Mouse (Mus musculus) kidney, adult 2 months (tissue): ENCODE results near the gene Tbca. TPM values are rescaled to one million over a fixed set of nuclear protein-coding genes. Genes with fewer than 3 reads are reported as not detected.

Experiments used
- DNase-seq: peaks from one replicate; pipeline ENCODE4 v3.0.0; 2021
- H3K27ac ChIP-seq: fragments of 200-500 bp; 2 replicates; pipeline ENCODE4 v1.5.1; 2012; ENCODE audit warnings: low read depth, low read length, control low read depth, inconsistent platforms; ENCODE audit not compliant: insufficient read depth
- H3K27me3 ChIP-seq: fragments of 200-500 bp; replicated peaks from 2 replicates; pipeline ENCODE4 v1.6.1; 2012; ENCODE audit warnings: mild to moderate bottlenecking, moderate library complexity, low read length, inconsistent platforms; ENCODE audit not compliant: control insufficient read depth, insufficient read depth
- H3K36me3 ChIP-seq: fragments of 200-500 bp; 2 replicates; pipeline ENCODE4 v1.6.1; 2012; ENCODE audit warnings: mild to moderate bottlenecking, moderate library complexity, low read length, inconsistent platforms; ENCODE audit not compliant: control insufficient read depth, insufficient read depth
- H3K4me1 ChIP-seq: fragments of 200-500 bp; 2 replicates; pipeline ENCODE4 v1.6.1; 2011; ENCODE audit warnings: low read length; ENCODE audit not compliant: control insufficient read depth, insufficient read depth
- H3K4me3 ChIP-seq: fragments of 200-500 bp; 2 replicates; pipeline ENCODE4 v1.5.1; 2011; ENCODE audit warnings: mild to moderate bottlenecking, low read depth, low read length, control low read depth; ENCODE audit not compliant: insufficient read depth
- CTCF ChIP-seq: fragments of 200-500 bp; conservative IDR thresholded peaks from 2 replicates; pipeline ENCODE4 v1.5.1; 2011; ENCODE audit warnings: low read depth, mild to moderate bottlenecking, control low read depth, low read length, moderate library complexity, mixed read lengths; ENCODE audit not compliant: insufficient read depth, insufficient read length
- POLR2A ChIP-seq: fragments of 200-500 bp; IDR thresholded peaks from one replicate; pipeline ENCODE4 v1.6.1; 2011; ENCODE audit warnings: low read depth, low read length, control low read depth
- WGBS: fragments of 180-500 bp; shearing (Covaris S2); methylation state at CpG from one replicate; pipeline ENCODE4 v1.1.7; 2018; 5-methylcytosine and 5-hydroxymethylcytosine counted together
- polyA plus RNA-seq: library from polyadenylated mRNA; depleted of rRNA; stranded (reverse); fragments of >200 nt; gene quantifications from 2 replicates; pipeline ENCODE4 v1.2.3, GENCODE M21; 2012

The Tbca gene
- polyA plus RNA-seq, 1 experiment = 32.5 TPM

DNA sequence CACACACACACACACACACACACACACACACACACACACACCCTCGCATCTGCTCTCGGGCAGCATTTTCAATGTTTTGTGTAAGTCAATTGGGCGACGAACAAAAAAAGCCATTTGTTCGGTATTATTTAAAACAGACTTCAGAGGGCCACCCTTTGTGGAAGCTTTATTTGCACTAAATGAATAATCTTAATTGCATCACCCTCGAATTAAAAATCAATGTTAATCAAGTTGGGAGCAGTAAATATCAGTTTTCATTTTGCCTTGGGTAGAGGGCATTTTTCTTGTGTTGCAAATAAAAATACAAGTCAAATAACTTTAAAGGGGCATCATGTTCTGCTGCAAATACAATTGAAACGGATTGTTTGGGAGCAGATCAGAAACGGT is 85.3 kb downstream of the Tbca start:
- Histone ChIP-seq H3K36me3 (no peaks in the 10 kb centered on the region), H3K4me3 (no peak overlapping the region), H3K4me1 (no peaks in the 10 kb centered on the region), H3K27me3 (peaks cover 21% of the 10 kb centered on the region), H3K27ac (no peak overlapping the region)
- 8% methylated on average over 8 of the region's 8 CpGs for WGBS
- DNase-seq = no peak
- no peak for TF ChIP-seq POLR2A
- TF ChIP-seq CTCF = no peak

DNA sequence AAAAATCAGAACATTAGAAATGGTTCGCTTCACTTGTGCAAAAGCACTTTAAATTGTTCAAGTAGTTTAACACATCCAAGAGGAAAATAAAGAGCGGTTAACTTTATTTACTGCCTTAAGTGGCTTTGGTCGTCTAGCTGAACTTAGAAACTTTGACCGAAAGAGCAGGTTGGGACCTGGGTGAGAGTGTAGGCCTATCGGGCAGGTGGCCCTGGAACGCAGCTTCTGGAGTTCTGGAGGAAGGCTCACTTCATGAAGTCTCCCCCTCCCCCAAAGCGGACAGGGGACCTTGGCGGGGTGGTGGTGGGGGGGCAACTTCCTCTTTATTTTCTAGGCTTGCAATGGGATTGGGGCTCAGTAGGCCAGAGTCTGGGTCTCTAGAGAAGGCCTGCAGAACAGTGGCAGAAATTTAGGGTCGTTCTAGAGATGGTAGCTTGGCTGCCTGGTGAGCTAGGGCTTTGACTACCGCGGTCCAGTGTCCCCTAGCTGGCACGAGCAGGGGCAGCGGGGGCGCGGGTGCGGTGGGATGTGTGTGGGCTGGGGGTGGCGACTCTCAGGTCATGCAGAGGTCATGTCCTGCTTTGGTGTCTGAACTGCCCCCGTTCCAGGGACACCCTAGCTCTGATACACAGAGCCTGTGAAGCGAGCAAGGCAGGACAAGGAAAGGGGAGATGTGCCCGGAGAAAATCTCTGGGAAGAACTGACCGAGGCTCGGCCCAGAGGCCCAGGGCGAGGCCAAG is 86.1 kb downstream of the Tbca start:
- no peak for TF ChIP-seq POLR2A
- Histone ChIP-seq H3K27me3 (peaks cover 20% of the 10 kb centered on the region), H3K27ac (no peak overlapping the region), H3K36me3 (no peaks in the 10 kb centered on the region), H3K4me3 (no peak overlapping the region), H3K4me1 (no peaks in the 10 kb centered on the region)
- DNase-seq = no peak
- 6% methylated on average over 23 of the region's 23 CpGs for WGBS

DNA sequence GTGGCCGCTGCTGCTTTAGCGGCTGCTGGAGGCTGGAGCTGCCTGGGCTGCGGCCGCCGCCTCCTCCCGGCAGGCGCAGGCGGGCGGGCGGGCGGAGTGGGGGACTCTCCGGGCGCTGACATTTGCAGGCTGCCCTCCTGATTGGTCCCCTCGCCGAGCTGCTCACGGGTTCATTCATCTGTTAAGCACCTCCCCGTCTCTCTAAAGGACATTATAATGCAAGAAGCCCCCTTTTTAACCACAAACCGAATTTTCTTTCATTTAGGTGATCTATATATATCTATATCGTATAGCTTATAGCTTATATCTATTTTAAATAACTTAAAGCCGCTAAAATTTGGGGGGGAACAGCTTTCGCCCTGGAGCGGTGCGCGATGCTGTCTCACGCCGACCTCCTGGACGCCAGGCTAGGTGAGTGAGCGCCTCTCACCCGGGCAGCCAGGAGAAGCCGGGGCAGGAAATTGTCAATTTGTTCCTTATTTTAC is 86.7 kb downstream of the Tbca start, which contains the start of gene Otp:
TSS of gene Otp (plus strand) at position 207 of the 485 bp plus-strand sequence.
- WGBS = 9% methylated on average over 30 of the region's 30 CpGs
- TF ChIP-seq POLR2A (no peak), CTCF (no peak)
- Histone ChIP-seq H3K27ac (no peak within 1 kb of the TSS), H3K36me3 (no peaks in the 10 kb centered on the region), H3K4me1 (no peaks in the 10 kb centered on the region), H3K4me3 (no peak within 1 kb of the TSS), H3K27me3 (peaks cover 20% of the 10 kb centered on the region)
- no peak for DNase-seq

DNA sequence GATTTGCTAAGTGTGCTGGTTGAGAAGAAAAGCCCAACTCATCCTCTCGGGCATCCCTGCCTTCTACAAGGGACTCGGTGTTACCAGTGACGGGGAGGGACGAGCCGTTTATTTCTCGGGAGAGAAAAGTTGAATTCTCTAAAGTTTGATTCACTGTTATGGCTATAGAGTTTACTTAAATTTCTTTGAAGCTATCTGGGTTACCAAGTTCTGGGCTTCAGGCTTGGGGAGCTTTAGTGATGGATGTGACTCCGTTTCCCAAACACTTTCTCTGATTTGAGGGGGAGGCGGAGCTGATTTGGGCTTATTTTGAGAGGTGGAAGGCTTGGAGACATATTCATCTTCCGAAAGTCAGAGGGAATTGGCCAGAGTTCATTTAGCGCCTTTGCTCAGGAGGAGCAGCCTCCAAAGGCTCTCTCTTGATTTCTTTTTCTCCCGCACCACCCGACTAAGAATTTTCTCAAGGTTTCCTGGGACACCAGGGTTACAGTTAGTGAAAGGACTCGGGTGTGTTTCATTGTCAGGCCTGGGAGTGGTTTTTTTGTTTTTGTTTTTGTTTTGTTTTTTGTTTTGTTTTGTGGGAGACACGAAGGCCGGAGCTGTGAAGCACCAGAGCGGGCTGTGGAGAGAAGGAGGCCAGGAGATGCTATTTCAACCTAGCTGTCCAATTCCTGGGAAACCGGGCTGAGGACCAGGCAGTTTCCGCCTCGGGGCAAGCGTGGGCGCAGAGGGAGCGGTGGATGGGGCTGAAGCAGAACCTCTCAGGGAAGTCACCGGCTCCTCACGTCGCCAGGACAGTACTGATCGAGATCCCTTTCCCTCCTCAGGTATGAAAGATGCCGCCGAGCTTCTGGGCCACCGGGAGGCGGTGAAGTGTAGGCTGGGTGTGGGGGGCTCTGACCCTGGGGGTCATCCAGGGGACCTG is 87.8 kb downstream of the Tbca start:
- H3K27me3 ChIP-seq = peaks cover 17% of the 10 kb centered on the region
- no peak for DNase-seq

DNA sequence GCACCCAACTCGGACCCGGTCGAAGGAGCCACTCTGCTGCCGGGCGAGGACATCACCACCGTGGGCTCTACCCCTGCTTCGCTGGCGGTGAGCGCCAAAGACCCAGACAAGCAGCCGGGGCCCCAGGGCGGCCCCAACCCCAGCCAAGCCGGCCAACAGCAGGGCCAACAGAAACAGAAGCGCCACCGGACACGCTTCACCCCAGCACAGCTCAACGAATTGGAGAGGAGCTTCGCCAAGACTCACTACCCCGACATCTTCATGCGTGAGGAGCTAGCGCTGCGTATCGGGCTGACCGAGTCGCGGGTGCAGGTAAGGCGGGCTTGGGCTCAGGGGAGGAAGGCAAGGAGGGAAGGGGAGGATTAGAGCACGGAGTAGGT is 88.5 kb downstream of the Tbca start:
- TF ChIP-seq POLR2A = no peak
- no peak for TF ChIP-seq CTCF
- 3% methylated on average over 27 of the region's 27 CpGs for WGBS
- no peaks in the 10 kb centered on the region for H3K36me3 ChIP-seq

More for the DNA sequence above, 87.8 kb downstream of the Tbca start:
- H3K36me3 ChIP-seq = no peaks in the 10 kb centered on the region
- H3K4me3 ChIP-seq = no peak overlapping the region
- no peaks in the 10 kb centered on the region for H3K4me1 ChIP-seq
- TF ChIP-seq CTCF (no peak), POLR2A (no peak)
- no peak overlapping the region for H3K27ac ChIP-seq
- 5% methylated on average over 29 of the region's 30 CpGs for WGBS

DNA sequence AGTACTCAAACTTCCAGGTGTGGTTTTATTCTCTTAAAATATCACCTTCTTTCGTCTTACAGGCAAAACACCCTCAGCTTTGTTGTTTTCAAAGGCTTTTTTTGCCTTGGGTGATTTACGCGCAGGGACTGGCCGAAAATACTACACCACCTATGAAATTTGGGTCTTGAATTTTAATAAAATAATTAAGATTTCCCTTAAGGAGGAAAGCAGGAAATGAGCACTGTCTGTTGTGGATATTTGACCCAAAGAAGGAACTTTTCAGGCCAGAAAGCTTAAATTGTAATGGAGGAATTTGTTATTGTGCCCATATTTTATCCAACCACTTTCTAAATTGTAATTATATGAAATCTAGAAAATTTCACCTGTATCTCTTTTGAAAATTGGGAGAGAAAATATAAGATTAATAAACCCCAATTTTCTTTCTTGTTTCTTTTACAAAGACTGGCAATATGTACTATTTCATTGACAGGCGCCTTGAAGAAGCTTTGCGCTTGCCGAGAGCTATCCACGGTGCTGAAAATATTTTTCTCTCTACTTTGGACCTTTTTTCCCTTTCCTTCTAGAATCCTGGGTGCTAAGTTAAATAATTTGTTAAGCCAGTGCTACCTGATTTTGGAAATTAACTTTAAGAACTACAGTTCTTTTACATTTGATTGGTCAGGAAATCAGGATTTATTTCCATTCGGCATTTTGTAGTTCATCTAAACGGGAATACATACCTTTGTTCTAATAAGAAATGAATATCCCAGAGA is 89.5 kb downstream of the Tbca start:
- TF ChIP-seq CTCF (no peak), POLR2A (no peak)
- WGBS = 15% methylated on average over 10 of the region's 10 CpGs
- no peak for DNase-seq
- Histone ChIP-seq H3K36me3 (no peaks in the 10 kb centered on the region), H3K27ac (no peak overlapping the region), H3K27me3 (peaks cover 16% of the 10 kb centered on the region), H3K4me1 (0 out of 2 replicates have a peak, but pooled peaks cover 3% of the 10 kb centered on the region), H3K4me3 (no peak overlapping the region)

More for the DNA sequence above, 88.5 kb downstream of the Tbca start:
- Histone ChIP-seq H3K27me3 (peaks cover 15% of the 10 kb centered on the region), H3K4me3 (no peak overlapping the region), H3K27ac (no peak overlapping the region), H3K4me1 (no peaks in the 10 kb centered on the region)
- DNase-seq = no peak
